Mouse (Mus musculus) adrenal gland, postnatal 4 days (tissue): ENCODE measurements around the gene Aipl1. TPM values are rescaled to one million over a fixed set of nuclear protein-coding genes. Genes with fewer than 3 reads are reported as not detected.
A peak's percentile ranks its signal among the peaks of the same experiment; 100 is the strongest.

ENCODE experiments used
- DNase-seq, 2 experiments: peaks; one replicate each; pipeline ENCODE4 v3.0.0; 2021 to 2022; ENCODE audit warnings: low spot score in 2 of 2, mixed read lengths in 2 of 2
- long read RNA-seq, 2 experiments: library from polyadenylated mRNA; stranded (forward); transcript quantifications; one replicate each; pipeline ENCODE4 v2.0.0; 2021
- total RNA-seq, 2 experiments: library from RNA; stranded (reverse); gene quantifications; 2 replicates each; pipeline ENCODE4 v1.2.3; 2021

Gene Aipl1
- total RNA-seq, result under 1 TPM; 0.56 to 0.76 TPM
- long read RNA-seq, experiment 1, result 0 reads
- long read RNA-seq, experiment 2, partial matches to known transcripts, result 0 of 1 reads
- long read RNA-seq, experiment 2, other reads (novel, unspliced or antisense), result 1 of 1 reads

GRCm38 (mm10) chr11:72037409-72037808, at the start of gene Aipl1:
Gene Aipl1, minus strand, starts transcription at chr11:72037509.
- DNase-seq, result no peak

GRCm38 (mm10) chr11:72086251-72087046, 49.1 kb upstream of the Aipl1 start:
- no peak for DNase-seq

GRCm38 (mm10) chr11:72084337-72084736, 47.0 kb upstream of the Aipl1 start:
- DNase-seq, result no peak

GRCm38 (mm10) chr11:72082601-72083000, 45.3 kb upstream of the Aipl1 start:
- DNase-seq, result no peak

- no peak for DNase-seq
Measured at GRCm38 (mm10) chr11:72080461-72080860, 43.2 kb upstream of the Aipl1 start.

- DNase-seq, result no peak
Measured at GRCm38 (mm10) chr11:72078647-72079046, 41.3 kb upstream of the Aipl1 start.

GRCm38 (mm10) chr11:72078056-72078455, 40.7 kb upstream of the Aipl1 start:
- DNase-seq, result no peak

- no peak for DNase-seq
Measured at GRCm38 (mm10) chr11:72074230-72074629, 36.9 kb upstream of the Aipl1 start.

GRCm38 (mm10) chr11:72072331-72072905, 35.1 kb upstream of the Aipl1 start:
- DNase-seq, result no peak

GRCm38 (mm10) chr11:72070733-72071132, 33.4 kb upstream of the Aipl1 start:
- DNase-seq, result no peak

- no peak for DNase-seq
Measured at GRCm38 (mm10) chr11:72068026-72068425, 30.7 kb upstream of the Aipl1 start.

- no peak for DNase-seq
Measured at GRCm38 (mm10) chr11:72067326-72067725, 30.0 kb upstream of the Aipl1 start.

GRCm38 (mm10) chr11:72066330-72066729, 29.0 kb upstream of the Aipl1 start:
- no peak for DNase-seq

GRCm38 (mm10) chr11:72065103-72065502, 27.8 kb upstream of the Aipl1 start:
- peak in 1 of 2 experiments; percentile 47 for DNase-seq

GRCm38 (mm10) chr11:72064414-72064813, 27.1 kb upstream of the Aipl1 start:
- no peak for DNase-seq

- DNase-seq, result no peak
Measured at GRCm38 (mm10) chr11:72061093-72061620, 23.8 kb upstream of the Aipl1 start.

- no peak for DNase-seq
Measured at GRCm38 (mm10) chr11:72060416-72060815, 23.1 kb upstream of the Aipl1 start.

GRCm38 (mm10) chr11:72057166-72057565, 19.9 kb upstream of the Aipl1 start:
- DNase-seq, result no peak

- no peak for DNase-seq
Measured at GRCm38 (mm10) chr11:72055176-72055575, 17.9 kb upstream of the Aipl1 start.

GRCm38 (mm10) chr11:72052636-72053035, 15.3 kb upstream of the Aipl1 start:
- peak in 1 of 2 experiments; percentile 46 for DNase-seq

GRCm38 (mm10) chr11:72052221-72052620, 14.9 kb upstream of the Aipl1 start:
- DNase-seq, result no peak
